In genomic region chr15:84857623-84858022, GRCm38 (mm10) we compare ENCODE assay signal across 23 mouse cellular contexts. TPM values are rescaled to one million over a fixed set of nuclear protein-coding genes. Genes with fewer than 3 reads are reported as not detected.
A peak's percentile ranks its signal among the peaks of the same experiment; 100 is the strongest.
DNase-seq lines count a peak whose midpoint lies in the region; ATAC-seq and TF ChIP-seq lines count a peak whose summit lies in the region.
"Had no signal": no experiment of that assay in that cellular context is flagged by ENCODE, and none has a peak within 500 bp of the region (broad histone marks: within the 10 kb centered on the region; RNA-seq: fewer than 3 reads in every experiment).

No protein-coding gene starts in this region.

- H3K4me2 ChIP-seq in hindbrain, embryonic 12.5 days (replicated peaks): 0 out of 2 replicates have a peak overlapping the region, but pooled peaks have one; percentile 79
- H3K4me2 ChIP-seq in hindbrain, embryonic 13.5 days: no peak overlapping the region
- H3K4me2 ChIP-seq in neural tube, embryonic 13.5 days: no peak overlapping the region
- no peak overlapping the region for H3K4me2 ChIP-seq in stomach, embryonic 15.5 days
- no peak overlapping the region for H3K4me2 ChIP-seq in forebrain, postnatal 0 days (ENCODE audit: low read depth)

- no peaks in the 10 kb centered on the region for H3K9me3 ChIP-seq in hindbrain, embryonic 12.5 days (replicated peaks)
- no peaks in the 10 kb centered on the region for H3K9me3 ChIP-seq in hindbrain, embryonic 13.5 days
- H3K9me3 ChIP-seq in neural tube, embryonic 13.5 days: no peaks in the 10 kb centered on the region
- no peaks in the 10 kb centered on the region for H3K9me3 ChIP-seq in stomach, embryonic 15.5 days
- no peaks in the 10 kb centered on the region for H3K9me3 ChIP-seq in forebrain, postnatal 0 days (ENCODE audit: low read length)
- H3K9me3 ChIP-seq: forebrain, embryonic 10.5 days; forebrain, embryonic 13.5 days; heart, embryonic 12.5 days; heart, embryonic 15.5 days; hindbrain, embryonic 10.5 days; hindbrain, embryonic 15.5 days had no signal

- H3K4me3 ChIP-seq in hindbrain, embryonic 12.5 days: no peak overlapping the region
- H3K4me3 ChIP-seq in hindbrain, embryonic 13.5 days: no peak overlapping the region
- H3K4me3 ChIP-seq in neural tube, embryonic 13.5 days: no peak overlapping the region
- H3K4me3 ChIP-seq in stomach, embryonic 15.5 days (replicated peaks): no peak overlapping the region
- H3K4me3 ChIP-seq in forebrain, postnatal 0 days (ENCODE audit: low read depth, low read length): no peak overlapping the region
- H3K4me3 ChIP-seq: forebrain, embryonic 13.5 days; hindbrain, embryonic 15.5 days had no signal

- no peak for ATAC-seq in hindbrain, embryonic 12.5 days (ENCODE audit: low FRiP score)
- no peak for ATAC-seq in hindbrain, embryonic 13.5 days (ENCODE audit: low FRiP score)
- ATAC-seq in neural tube, embryonic 13.5 days (ENCODE audit: low read depth): no peak
- ATAC-seq in stomach, embryonic 15.5 days (ENCODE audit: insufficient read depth, low FRiP score, low read depth): 0 out of 2 replicates have a peak, but pooled peaks have one; percentile 20
- ATAC-seq in forebrain, postnatal 0 days: no peak
- ATAC-seq: activated CD4-positive, CD25-positive, alpha-beta regulatory T cell, adult 4 months; forebrain, embryonic 13.5 days; forebrain, embryonic 16.5 days had no signal

- H3K9ac ChIP-seq in hindbrain, embryonic 12.5 days: no peak overlapping the region; the same call in 1 of the 2 replicates
- H3K9ac ChIP-seq in hindbrain, embryonic 13.5 days: no peak overlapping the region
- H3K9ac ChIP-seq in neural tube, embryonic 13.5 days: peak overlapping the region; percentile 82; the same call in 1 of the 2 replicates
- H3K9ac ChIP-seq in stomach, embryonic 15.5 days: no peak overlapping the region
- no peak overlapping the region for H3K9ac ChIP-seq in forebrain, postnatal 0 days
- H3K9ac ChIP-seq: forebrain, embryonic 13.5 days; heart, embryonic 12.5 days; heart, embryonic 15.5 days; hindbrain, embryonic 15.5 days had no signal

- no peaks in the 10 kb centered on the region for H3K27me3 ChIP-seq in hindbrain, embryonic 12.5 days
- no peaks in the 10 kb centered on the region for H3K27me3 ChIP-seq in hindbrain, embryonic 13.5 days
- no peaks in the 10 kb centered on the region for H3K27me3 ChIP-seq in neural tube, embryonic 13.5 days
- H3K27me3 ChIP-seq in stomach, embryonic 15.5 days (replicated peaks): peaks cover 8% of the 10 kb centered on the region
- H3K27me3 ChIP-seq in forebrain, postnatal 0 days (ENCODE audit: insufficient read depth, low read length): no peaks in the 10 kb centered on the region
- H3K27me3 ChIP-seq: forebrain, embryonic 13.5 days; hindbrain, embryonic 15.5 days had no signal

- H3K36me3 ChIP-seq in hindbrain, embryonic 12.5 days: no peaks in the 10 kb centered on the region
- no peaks in the 10 kb centered on the region for H3K36me3 ChIP-seq in hindbrain, embryonic 13.5 days
- H3K36me3 ChIP-seq in neural tube, embryonic 13.5 days: no peaks in the 10 kb centered on the region
- no peaks in the 10 kb centered on the region for H3K36me3 ChIP-seq in stomach, embryonic 15.5 days
- H3K36me3 ChIP-seq in forebrain, postnatal 0 days (ENCODE audit: insufficient read depth): no peaks in the 10 kb centered on the region
- H3K36me3 ChIP-seq: forebrain, embryonic 10.5 days; heart, embryonic 12.5 days; heart, embryonic 15.5 days; hindbrain, embryonic 10.5 days; hindbrain, embryonic 15.5 days had no signal

- DNase-seq in neural tube, embryonic 10.5 days (ENCODE audit: extremely low spot score, low spot score): no peak
- no peak for DNase-seq in liver
- no peak for DNase-seq in forebrain, postnatal 0 days
- DNase-seq in c-Kit-positive CD71-positive TER-119-positive erythroid progenitor cells, embryonic 14.5 days (ENCODE audit: low spot score): no peak
- DNase-seq: adrenal gland, adult 8-10 months; adrenal gland, postnatal 25 days; cerebellum, adult 18-20 months; gastrocnemius, postnatal 25 days; heart, adult 18-20 months; heart, postnatal 10 days; heart, postnatal 36 days had no signal

- no peak for TF ChIP-seq CTCF in forebrain, postnatal 0 days (IDR thresholded peaks at IDR 0.05; ENCODE audit: low read depth)

- no peak overlapping the region for H3K27ac ChIP-seq in hindbrain, embryonic 12.5 days
- H3K27ac ChIP-seq in hindbrain, embryonic 13.5 days: no peak overlapping the region
- no peak overlapping the region for H3K27ac ChIP-seq in neural tube, embryonic 13.5 days (replicated peaks)
- H3K27ac ChIP-seq in stomach, embryonic 15.5 days: no peak overlapping the region
- H3K27ac ChIP-seq in forebrain, postnatal 0 days (ENCODE audit: low read depth, low read length): no peak overlapping the region
- H3K27ac ChIP-seq: forebrain, embryonic 10.5 days; forebrain, embryonic 13.5 days; heart, embryonic 15.5 days; hindbrain, embryonic 15.5 days had no signal

- peaks cover 13% of the 10 kb centered on the region for H3K4me1 ChIP-seq in hindbrain, embryonic 12.5 days
- H3K4me1 ChIP-seq in hindbrain, embryonic 13.5 days (replicated peaks): peaks cover 14% of the 10 kb centered on the region
- peaks cover 26% of the 10 kb centered on the region for H3K4me1 ChIP-seq in neural tube, embryonic 13.5 days (replicated peaks)
- peaks cover 24% of the 10 kb centered on the region for H3K4me1 ChIP-seq in stomach, embryonic 15.5 days
- H3K4me1 ChIP-seq in forebrain, postnatal 0 days (ENCODE audit: insufficient read depth): 0 out of 2 replicates have a peak, but pooled peaks cover 3% of the 10 kb centered on the region

- WGBS in hindbrain, embryonic 12.5 days: 90% methylated on average over 2 of the region's 2 CpGs
- WGBS in hindbrain, embryonic 13.5 days: 87% methylated on average over 2 of the region's 2 CpGs
- 85% methylated on average over 2 of the region's 2 CpGs for WGBS in neural tube, embryonic 13.5 days
- 42% methylated on average over 2 of the region's 2 CpGs for WGBS in stomach, embryonic 15.5 days
- WGBS in forebrain, postnatal 0 days: 89% methylated on average over 2 of the region's 2 CpGs

RNA-seq across cellular contexts. Expression of gene Phf21b, which starts 1.8 kb away (rescaled TPM):
- 16.5 and 18.0 TPM in 2 replicates for polyA plus RNA-seq in hindbrain, embryonic 12.5 days (2016; fragmentation: Nextera tagmentation; extraction: Ambion mirVana)
- polyA plus RNA-seq in hindbrain, embryonic 13.5 days (2015; fragmentation: Nextera tagmentation; extraction: Ambion mirVana): 10.9 and 11.3 TPM in 2 replicates
- polyA plus RNA-seq in neural tube, embryonic 13.5 days (2015; fragmentation: Nextera tagmentation; extraction: Ambion mirVana): 11.5 and 12.6 TPM in 2 replicates
- polyA plus RNA-seq in stomach, embryonic 15.5 days (2015; fragmentation: Nextera tagmentation; extraction: Ambion mirVana): 0.58 and 0.65 TPM in 2 replicates
- 13.5 and 20.0 TPM in 2 replicates for total RNA-seq in forebrain, postnatal 0 days (2014; rRNA removed)
- 2.5 and 2.7 TPM in 2 replicates for polyA plus RNA-seq in forebrain, postnatal 0 days (2015; fragmentation: Nextera tagmentation; extraction: Ambion mirVana)
